Mouse (Mus musculus): ENCODE results near the gene Ddx31.

DNA sequence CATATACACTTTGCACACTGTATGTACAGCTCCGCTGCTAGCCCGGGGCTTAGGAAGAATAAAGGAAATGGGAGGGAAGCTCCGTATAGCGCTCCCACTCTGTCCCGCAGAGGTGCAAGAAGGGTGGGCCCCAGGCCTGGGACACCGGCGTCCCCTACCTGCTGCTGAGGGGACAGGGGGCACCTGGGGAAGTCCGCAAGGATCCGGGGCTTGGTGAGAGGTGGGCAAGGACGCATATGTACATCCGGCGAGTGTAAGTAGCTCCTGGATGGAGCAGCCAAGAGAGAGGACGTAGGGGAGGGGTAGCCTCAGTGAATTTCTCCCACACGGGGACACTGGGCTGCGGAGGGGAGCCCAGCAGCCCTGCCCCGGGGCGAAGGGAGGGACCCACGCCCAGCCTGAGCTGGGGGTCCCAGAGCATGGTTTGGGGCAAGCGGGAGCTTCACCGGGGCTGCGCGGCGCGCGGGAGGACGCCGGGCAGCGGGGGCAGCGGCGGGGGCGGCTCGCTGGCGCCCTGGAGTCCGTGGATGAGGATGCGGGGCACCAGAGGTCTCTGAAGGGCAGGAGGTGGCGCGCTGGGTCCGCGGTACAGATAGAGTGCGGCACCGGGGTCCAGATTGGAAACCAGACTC is 69.1 kb downstream of the Ddx31 start:
- TF ChIP-seq CTCF (IDR thresholded peaks at IDR 0.05; ENCODE audit: borderline replicate concordance, control insufficient read depth, extremely low read depth, insufficient read depth, low read length, poor library complexity) (no peak), POLR2A (IDR thresholded peaks at IDR 0.05; ENCODE audit: control insufficient read depth, extremely low read depth, insufficient read depth, low read length, poor library complexity) (no peak)
